Mouse (Mus musculus) CH12.LX (cell line): Measurements from ENCODE around the gene Mylk3. TPM values are rescaled to one million over a fixed set of nuclear protein-coding genes. Genes with fewer than 3 reads are reported as not detected.

Source experiments
- DNase-seq: peaks from one replicate; pipeline ENCODE4 v3.0.0-alpha.2; 2013; ENCODE audit errors: extremely low read depth
- H3K27ac ChIP-seq: 2 replicates; pipeline ENCODE4 v1.5.1; 2012; ENCODE audit warnings: low read depth, mild to moderate bottlenecking, control low read depth, moderate library complexity; ENCODE audit not compliant: insufficient read depth
- H3K27me3 ChIP-seq: replicated peaks from 2 replicates; pipeline ENCODE3; 2012; ENCODE audit warnings: inconsistent platforms
- H3K36me3 ChIP-seq, 2 experiments: replicated peaks in 1 of 2; 2 replicates each; pipeline versions ENCODE3 to v1.6.1; 2012; ENCODE audit warnings: inconsistent platforms in 1 of 2, low read length in 1 of 2, mild to moderate bottlenecking in 1 of 2, mixed read lengths in 1 of 2, moderate library complexity in 1 of 2; ENCODE audit not compliant: control insufficient read depth in 1 of 2, insufficient read depth in 1 of 2
- H3K4me1 ChIP-seq, 2 experiments: 2 replicates each; pipeline ENCODE4 v1.6.1; 2012; ENCODE audit warnings: inconsistent platforms in 1 of 2, moderate library complexity in 1 of 2; ENCODE audit not compliant: insufficient read depth in 2 of 2, control insufficient read depth in 1 of 2
- H3K4me2 ChIP-seq: 2 replicates; pipeline ENCODE4 v1.6.1; 2012; ENCODE audit warnings: low read depth, mild to moderate bottlenecking, control low read depth; ENCODE audit not compliant: poor library complexity, insufficient read depth, severe bottlenecking
- H3K4me3 ChIP-seq, 3 experiments: fragments of 150-350 bp in 1 of 3; sonication (generic) in 1 of 3; replicated peaks in 1 of 3; 2 replicates each; pipeline versions ENCODE3 to v1.5.1; 2011 to 2012; ENCODE audit warnings: low read depth in 2 of 3, low read length in 2 of 3, mild to moderate bottlenecking in 2 of 3, moderate library complexity in 2 of 3, control low read depth in 1 of 3, improper control_type of control experiment in 1 of 3, inconsistent platforms in 1 of 3, mixed read lengths in 1 of 3; ENCODE audit not compliant: poor library complexity in 1 of 3
- H3K79me2 ChIP-seq: replicated peaks from 2 replicates; pipeline ENCODE4 v1.6.1; 2012; ENCODE audit warnings: mild to moderate bottlenecking, moderate library complexity; ENCODE audit not compliant: control insufficient read depth, poor library complexity, insufficient read depth, severe bottlenecking; ENCODE audit errors: extremely low read depth
- H3K9ac ChIP-seq: 2 replicates; pipeline ENCODE4 v1.6.1; 2012; ENCODE audit warnings: low read depth, mild to moderate bottlenecking, control low read depth, moderate library complexity; ENCODE audit not compliant: insufficient read depth
- H3K9me3 ChIP-seq: replicated peaks from 2 replicates; pipeline ENCODE3; 2012; ENCODE audit warnings: low read length, inconsistent platforms, mixed read lengths
- CHD1 ChIP-seq: IDR thresholded peaks from 2 replicates; pipeline ENCODE4 v1.6.1; 2012; ENCODE audit warnings: low read depth, low read length, improper control_type of control experiment, inconsistent platforms
- CTCF ChIP-seq, 2 experiments: IDR thresholded peaks in 1 of 2; conservative IDR thresholded peaks in 1 of 2; 2 replicates each; pipeline ENCODE4 v1.5.1; 2011 to 2012; ENCODE audit warnings: low read depth in 2 of 2, low read length in 2 of 2, improper control_type of control experiment in 1 of 2, inconsistent platforms in 1 of 2, mild to moderate bottlenecking in 1 of 2, moderate library complexity in 1 of 2
- E2F4 ChIP-seq: IDR thresholded peaks from 2 replicates; pipeline ENCODE4 v1.6.1; 2011; ENCODE audit warnings: low read depth, low read length, improper control_type of control experiment; ENCODE audit not compliant: insufficient replicate concordance
- ELF1 ChIP-seq: IDR thresholded peaks from 2 replicates; pipeline ENCODE4 v1.6.1; 2014; ENCODE audit warnings: low read depth, mild to moderate bottlenecking, inconsistent platforms, low read length, improper control_type of control experiment
- EP300 ChIP-seq: IDR thresholded peaks from 2 replicates; pipeline ENCODE4 v1.6.1; 2011; ENCODE audit warnings: low read length, improper control_type of control experiment
- ETS1 ChIP-seq: conservative IDR thresholded peaks from 2 replicates; pipeline ENCODE4 v1.6.1; 2012; ENCODE audit warnings: low read depth, mild to moderate bottlenecking, inconsistent platforms, low read length, improper control_type of control experiment, moderate library complexity
- GABPA ChIP-seq: IDR thresholded peaks from 2 replicates; pipeline ENCODE4 v1.6.1; 2012; ENCODE audit warnings: low read depth, low read length, improper control_type of control experiment, inconsistent platforms; ENCODE audit not compliant: insufficient replicate concordance
- JUND ChIP-seq: conservative IDR thresholded peaks from 2 replicates; pipeline ENCODE4 v1.6.1; 2011; ENCODE audit warnings: low read depth, low read length, improper control_type of control experiment
- MAX ChIP-seq: IDR thresholded peaks from 2 replicates; pipeline ENCODE4 v1.6.1; 2011; ENCODE audit warnings: low read length, improper control_type of control experiment
- MAZ ChIP-seq: IDR thresholded peaks from 2 replicates; pipeline ENCODE4 v1.6.1; 2012; ENCODE audit warnings: low read depth, mild to moderate bottlenecking, inconsistent platforms, low read length, improper control_type of control experiment, moderate library complexity
- MEF2A ChIP-seq: IDR thresholded peaks from 2 replicates; pipeline ENCODE4 v1.6.1; 2014; ENCODE audit warnings: low read depth, mild to moderate bottlenecking, inconsistent platforms, low read length, improper control_type of control experiment, borderline replicate concordance
- MXI1 ChIP-seq: IDR thresholded peaks from 2 replicates; pipeline ENCODE4 v1.6.1; 2011; ENCODE audit warnings: mild to moderate bottlenecking, low read depth, low read length, improper control_type of control experiment
- MYC ChIP-seq: IDR thresholded peaks from 2 replicates; pipeline ENCODE4 v1.6.1; 2011; ENCODE audit warnings: low read depth, mild to moderate bottlenecking, improper control_type of control experiment, low read length
- NELFE ChIP-seq: IDR thresholded peaks from 2 replicates; pipeline ENCODE4 v1.6.1; 2011; ENCODE audit warnings: low read depth, low read length, improper control_type of control experiment
- NRF1 ChIP-seq: IDR thresholded peaks from 2 replicates; pipeline ENCODE4 v1.6.1; 2014; ENCODE audit warnings: low read depth, mild to moderate bottlenecking, inconsistent platforms, low read length, improper control_type of control experiment, moderate library complexity
- POLR2AphosphoS2 ChIP-seq: IDR thresholded peaks from 2 replicates; pipeline ENCODE4 v1.6.1; 2011; ENCODE audit warnings: low read depth, low read length, improper control_type of control experiment
- RAD21 ChIP-seq: IDR thresholded peaks from 2 replicates; pipeline ENCODE4 v1.6.1; 2011; ENCODE audit warnings: low read depth, mild to moderate bottlenecking, low read length, improper control_type of control experiment, moderate library complexity
- SMC3 ChIP-seq: IDR thresholded peaks from 2 replicates; pipeline ENCODE4 v1.6.1; 2011; ENCODE audit warnings: low read depth, low read length, improper control_type of control experiment
- TBP ChIP-seq: conservative IDR thresholded peaks from 2 replicates; pipeline ENCODE4 v1.6.1; 2011; ENCODE audit warnings: low read depth, low read length, improper control_type of control experiment
- UBTF ChIP-seq: IDR thresholded peaks from 2 replicates; pipeline ENCODE4 v1.6.1; 2012; ENCODE audit warnings: low read depth, mild to moderate bottlenecking, inconsistent platforms, low read length, improper control_type of control experiment, moderate library complexity
- ZC3H11A ChIP-seq: IDR thresholded peaks from 2 replicates; pipeline ENCODE4 v1.6.1; 2012; ENCODE audit warnings: low read depth, mild to moderate bottlenecking, inconsistent platforms, low read length, improper control_type of control experiment
- ZKSCAN1 ChIP-seq: IDR thresholded peaks from 2 replicates; pipeline ENCODE4 v1.6.1; 2012; ENCODE audit warnings: low read depth, inconsistent platforms, low read length, improper control_type of control experiment, borderline replicate concordance
- ZNF384 ChIP-seq: IDR thresholded peaks from 2 replicates; pipeline ENCODE4 v1.6.1; 2012; ENCODE audit warnings: low read depth, low read length, improper control_type of control experiment, inconsistent platforms
- dilution Hi-C: fragments of 300-500 bp; cut with MboI; formaldehyde crosslinking; loops from 2 replicates; pipeline ENCODE4 v1.14.3; 2020; ENCODE audit warnings: low sequenced_read_pairs; ENCODE audit not compliant: extremely low pct_unique_long_range_greater_than_20kb, extremely low pct_ligation_motif_present
- in situ Hi-C: fragments of 300-500 bp; cut with MboI; formaldehyde crosslinking; loops from 3 replicates; pipeline ENCODE4 v1.14.3; 2019; ENCODE audit warnings: low sequenced_read_pairs, low pct_ligation_motif_present, low pct_unique_long_range_greater_than_20kb, mixed read lengths
- polyA plus RNA-seq: library from polyadenylated mRNA; unstranded; fragments of >175 nt; gene quantifications from 2 replicates; pipeline ENCODE4 v1.2.1, GENCODE M21; 2012; ENCODE audit warnings: low read depth; ENCODE audit not compliant: insufficient read length
- total RNA-seq, 2 experiments: library from RNA; depleted of rRNA; stranded (reverse); fragments of 300-350 nt in 1 of 2; fragments of >200 nt in 1 of 2; gene quantifications; 2 replicates each; pipeline ENCODE4 v1.2.3; 2012 to 2014

Gene Mylk3
- total and polyA plus RNA-seq, 3 experiments: 0.07 to 0.08 TPM; not detected in 1

DNA sequence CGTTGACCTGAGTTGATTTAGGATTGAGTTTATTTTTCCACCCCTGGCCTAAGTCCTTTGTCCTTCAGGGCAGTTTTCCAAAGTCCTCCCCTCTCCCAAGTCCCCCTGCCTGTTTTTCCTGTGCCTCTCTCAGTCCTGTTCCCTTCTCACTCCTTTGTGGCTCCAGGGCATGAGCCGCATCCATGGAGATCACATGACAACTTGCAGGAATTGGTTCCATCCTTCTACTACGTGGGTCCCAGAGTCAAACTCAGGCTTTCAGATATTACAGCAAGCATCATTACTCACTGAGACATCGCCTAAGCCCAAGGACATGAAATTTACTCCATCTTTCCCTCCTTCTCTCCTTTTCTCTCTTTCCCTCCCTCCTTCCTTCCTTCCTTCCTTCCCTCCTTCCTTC, 23.9 kb downstream of the Mylk3 start:
- Histone ChIP-seq H3K9ac (no peak overlapping the region), H3K79me2 (no peaks in the 10 kb centered on the region), H3K4me3 (no peak overlapping the region), H3K27me3 (no peaks in the 10 kb centered on the region), H3K4me1 (no peaks in the 10 kb centered on the region), H3K4me2 (no peak overlapping the region), H3K36me3 (no peaks in the 10 kb centered on the region), H3K9me3 (no peaks in the 10 kb centered on the region), H3K27ac (no peak overlapping the region)
- no peak for DNase-seq
- dilution Hi-C loops: no loop called here
- in situ Hi-C loops: no loop called here
- TF ChIP-seq TBP: no peak
- TF ChIP-seq NELFE: no peak
- TF ChIP-seq ETS1: no peak
- TF ChIP-seq POLR2AphosphoS2: no peak
- no peak for TF ChIP-seq MYC
- no peak for TF ChIP-seq MAX
- TF ChIP-seq JUND: no peak
- TF ChIP-seq ZNF384: no peak
- TF ChIP-seq ZKSCAN1: no peak
- TF ChIP-seq MEF2A: no peak
- TF ChIP-seq MAZ: no peak
- no peak for TF ChIP-seq ELF1
- no peak for TF ChIP-seq E2F4
- TF ChIP-seq GABPA: no peak
- TF ChIP-seq EP300: no peak
- no peak for TF ChIP-seq MXI1
- TF ChIP-seq RAD21: no peak
- no peak for TF ChIP-seq CHD1
- no peak for TF ChIP-seq UBTF
- TF ChIP-seq ZC3H11A: no peak

DNA sequence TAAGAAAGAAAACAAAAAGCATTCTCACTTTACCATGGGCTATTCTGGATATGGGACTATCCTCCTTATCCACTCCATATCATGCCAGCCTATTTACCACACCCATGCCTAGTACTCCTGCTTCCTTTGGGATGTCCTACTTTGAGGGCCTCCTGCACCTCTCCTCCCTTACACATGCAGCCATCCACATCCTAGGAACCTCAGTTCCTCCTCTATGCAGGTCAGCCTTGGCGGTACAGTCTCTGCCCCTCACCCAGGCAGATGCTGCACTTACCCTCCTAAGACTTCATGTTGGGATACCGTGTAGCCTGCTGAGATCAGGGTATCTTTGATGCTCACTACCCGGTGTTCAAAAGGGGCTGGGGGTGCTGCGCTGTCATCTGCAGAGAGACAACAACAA, 32.9 kb downstream of the Mylk3 start:
- no peaks in the 10 kb centered on the region for H3K9me3 ChIP-seq
- no peak overlapping the region for H3K27ac ChIP-seq
- H3K27me3 ChIP-seq: no peaks in the 10 kb centered on the region
- TF ChIP-seq SMC3: no peak
- no peak for TF ChIP-seq NRF1
- TF ChIP-seq CTCF (conservative IDR thresholded peaks at IDR 0.05 in 1 of 2, IDR thresholded peaks at IDR 0.05 in 1 of 2; ENCODE audit: low read depth in 2 of 2, low read length in 2 of 2): no peak
- TF ChIP-seq ZKSCAN1: no peak
- TF ChIP-seq GABPA: no peak
- no peak for TF ChIP-seq E2F4
- no peak for TF ChIP-seq ZC3H11A
- H3K79me2 ChIP-seq: no peaks in the 10 kb centered on the region
- H3K4me2 ChIP-seq: no peak overlapping the region
- no peak overlapping the region for H3K4me3 ChIP-seq
- no peak overlapping the region for H3K9ac ChIP-seq
- H3K36me3 ChIP-seq: no peaks in the 10 kb centered on the region
- dilution Hi-C loops (no loop called here), in situ Hi-C loops (no loop called here)
- no peaks in the 10 kb centered on the region for H3K4me1 ChIP-seq
- DNase-seq: no peak
